Mouse (Mus musculus) olfactory bulb, adult 2 months (tissue): Measurements from ENCODE around the gene Ccdc14.

Experiments used
- CTCF ChIP-seq: fragments of 200-500 bp; IDR thresholded peaks from 2 replicates; pipeline ENCODE4 v1.5.1; 2012; ENCODE audit warnings: low read depth, mild to moderate bottlenecking, low read length, moderate library complexity; ENCODE audit not compliant: insufficient read depth
- POLR2A ChIP-seq: fragments of 200-500 bp; IDR thresholded peaks from 2 replicates; pipeline ENCODE4 v1.6.1; 2012; ENCODE audit warnings: mild to moderate bottlenecking, low read depth, low read length, moderate library complexity; ENCODE audit not compliant: insufficient read depth

GRCm38 (mm10) chr16:34766193-34766592, 75.8 kb downstream of the Ccdc14 start:
- TF ChIP-seq POLR2A (no peak), CTCF (no peak)
